In genomic region chr9:99620196-99620595, GRCm38 (mm10) we compare ENCODE assay signal across 37 mouse cellular contexts. TPM values are rescaled to one million over a fixed set of nuclear protein-coding genes. Genes with fewer than 3 reads are reported as not detected.
"Had no signal": no experiment of that assay in that cellular context is flagged by ENCODE, and none has a peak within 500 bp of the region (broad histone marks: within the 10 kb centered on the region; RNA-seq: fewer than 3 reads in every experiment).

No protein-coding gene starts in this region.

- H3K27ac ChIP-seq: embryonic facial prominence, embryonic 10.5 days; embryonic facial prominence, embryonic 12.5 days; embryonic facial prominence, embryonic 13.5 days; embryonic facial prominence, embryonic 15.5 days; forebrain, embryonic 10.5 days; forebrain, embryonic 12.5 days; forebrain, embryonic 13.5 days; forebrain, embryonic 15.5 days; gastrocnemius, adult 2 months had no signal

- H3K27me3 ChIP-seq: embryonic facial prominence, embryonic 12.5 days; embryonic facial prominence, embryonic 13.5 days; embryonic facial prominence, embryonic 15.5 days; forebrain, embryonic 12.5 days; forebrain, embryonic 13.5 days; forebrain, embryonic 15.5 days had no signal

- H3K36me3 ChIP-seq: embryonic facial prominence, embryonic 10.5 days; embryonic facial prominence, embryonic 12.5 days; embryonic facial prominence, embryonic 13.5 days; embryonic facial prominence, embryonic 15.5 days; forebrain, embryonic 10.5 days; forebrain, embryonic 12.5 days; forebrain, embryonic 15.5 days had no signal

- ATAC-seq: forebrain, embryonic 13.5 days; forebrain, embryonic 14.5 days; forebrain, embryonic 15.5 days; forebrain, embryonic 16.5 days; forebrain, postnatal 0 days had no signal

- H3K4me1 ChIP-seq: embryonic facial prominence, embryonic 10.5 days; embryonic facial prominence, embryonic 12.5 days; embryonic facial prominence, embryonic 13.5 days; embryonic facial prominence, embryonic 15.5 days; forebrain, embryonic 10.5 days; forebrain, embryonic 12.5 days; forebrain, embryonic 13.5 days; forebrain, embryonic 15.5 days had no signal

- H3K4me2 ChIP-seq: embryonic facial prominence, embryonic 12.5 days; embryonic facial prominence, embryonic 13.5 days; embryonic facial prominence, embryonic 15.5 days; forebrain, embryonic 12.5 days; forebrain, embryonic 13.5 days; forebrain, embryonic 15.5 days had no signal

- H3K9ac ChIP-seq: embryonic facial prominence, embryonic 12.5 days; embryonic facial prominence, embryonic 13.5 days; embryonic facial prominence, embryonic 15.5 days; forebrain, embryonic 12.5 days; forebrain, embryonic 13.5 days; forebrain, embryonic 15.5 days; forebrain, postnatal 0 days had no signal

- H3K4me3 ChIP-seq: embryonic facial prominence, embryonic 10.5 days; embryonic facial prominence, embryonic 12.5 days; embryonic facial prominence, embryonic 13.5 days; embryonic facial prominence, embryonic 15.5 days; erythroblast, embryonic 14.5 days; forebrain, embryonic 10.5 days; forebrain, embryonic 12.5 days; forebrain, embryonic 13.5 days; forebrain, embryonic 15.5 days; gastrocnemius, adult 2 months had no signal

- DNase-seq: cerebellum, adult 18-20 months; cerebellum, adult 2 months; cerebellum, adult 8-10 months; cerebellum, adult 9-10 months; cerebellum, adult 9-11 months; cerebellum, postnatal 10 days; cerebellum, postnatal 14 days; cerebellum, postnatal 25 days; cerebellum, postnatal 36 days; embryo, embryonic 11 days; forebrain, postnatal 0 days; gastrocnemius, adult 2 months; gastrocnemius, postnatal 10 days; gastrocnemius, postnatal 14 days; gastrocnemius, postnatal 25 days; gastrocnemius, postnatal 36 days; heart, adult 18-20 months had no signal

- H3K9me3 ChIP-seq: embryonic facial prominence, embryonic 10.5 days; embryonic facial prominence, embryonic 12.5 days; embryonic facial prominence, embryonic 13.5 days; embryonic facial prominence, embryonic 15.5 days; forebrain, embryonic 10.5 days; forebrain, embryonic 12.5 days; forebrain, embryonic 13.5 days; forebrain, embryonic 15.5 days had no signal

RNA-seq across cellular contexts. Expression of gene A4gnt, which starts 7.9 kb away (rescaled TPM):
- total RNA-seq: common myeloid progenitor, adult 5-6 weeks; gastrocnemius, adult 18-20 months; gastrocnemius, adult 2 months; gastrocnemius, adult 8-10 months; gastrocnemius, postnatal 10 days; gastrocnemius, postnatal 14 days; gastrocnemius, postnatal 25 days; gastrocnemius, postnatal 36 days; gastrocnemius, postnatal 4 days; granulocyte monocyte progenitor cell, adult 5-6 weeks; heart, adult 18-20 months had no signal
- polyA plus RNA-seq: cerebellum, adult 2 months; embryonic facial prominence, embryonic 10.5 days; embryonic facial prominence, embryonic 11.5 days; embryonic facial prominence, embryonic 12.5 days; embryonic facial prominence, embryonic 13.5 days; embryonic facial prominence, embryonic 14.5 days; embryonic facial prominence, embryonic 15.5 days; erythroblast, embryonic 14.5 days; forebrain, embryonic 10.5 days; forebrain, embryonic 11.5 days; forebrain, embryonic 12.5 days; forebrain, embryonic 13.5 days; forebrain, embryonic 14.5 days; forebrain, embryonic 15.5 days; forebrain, embryonic 16.5 days; forebrain, postnatal 0 days; gonadal fat pad, adult 2 months had no signal

RNA-seq across cellular contexts. Expression of gene Dzip1l, which starts 9.1 kb away (rescaled TPM):
- total RNA-seq: common myeloid progenitor, adult 5-6 weeks; granulocyte monocyte progenitor cell, adult 5-6 weeks had no signal
